In the genomic region with DNA sequence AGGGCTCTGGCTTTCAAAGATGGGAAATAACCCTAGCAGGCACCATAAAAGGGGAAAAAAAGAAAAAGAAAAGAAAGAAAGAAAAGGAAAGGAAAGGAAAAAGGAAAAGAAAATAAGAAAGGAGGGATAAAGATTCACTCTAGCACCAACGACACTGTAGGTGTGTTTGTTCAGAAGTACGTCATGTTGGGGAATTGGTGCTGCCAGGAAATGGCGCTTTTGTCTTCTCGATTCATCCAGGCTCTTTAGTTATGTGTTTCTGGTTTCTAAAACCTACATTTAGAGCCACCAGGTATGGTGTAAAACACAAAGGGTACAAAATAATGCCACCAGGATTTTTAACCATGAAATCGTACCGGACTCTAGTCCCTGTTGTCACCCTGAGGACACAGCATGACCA, we compare ENCODE assay signal across 11 mouse cellular contexts.
DNase-seq lines count a peak whose midpoint lies in the region; ATAC-seq lines count a peak whose summit lies in the region.
"Had no signal": no experiment of that assay in that cellular context is flagged by ENCODE, and none has a peak within 500 bp of the region (broad histone marks: within the 10 kb centered on the region; RNA-seq: fewer than 3 reads in every experiment).

No protein-coding gene starts in this region.

- H3K36me3 ChIP-seq in hindbrain, embryonic 10.5 days: no peaks in the 10 kb centered on the region
- no peaks in the 10 kb centered on the region for H3K36me3 ChIP-seq in hindbrain, embryonic 11.5 days (ENCODE audit: control insufficient read depth, insufficient read depth, low read length)
- H3K36me3 ChIP-seq in embryonic facial prominence, embryonic 14.5 days (ENCODE audit: control insufficient read depth, insufficient read depth, low read length): no peaks in the 10 kb centered on the region
- no peaks in the 10 kb centered on the region for H3K36me3 ChIP-seq in hindbrain, embryonic 14.5 days (replicated peaks; ENCODE audit: control insufficient read depth, insufficient read depth)
- no peaks in the 10 kb centered on the region for H3K36me3 ChIP-seq in midbrain, embryonic 16.5 days (ENCODE audit: control insufficient read depth, insufficient read depth, low read length)

- H3K27me3 ChIP-seq in hindbrain, embryonic 10.5 days (ENCODE audit: insufficient read depth, poor library complexity, severe bottlenecking): no peaks in the 10 kb centered on the region; the same call in 1 of the 2 replicates
- no peaks in the 10 kb centered on the region for H3K27me3 ChIP-seq in hindbrain, embryonic 11.5 days (ENCODE audit: control insufficient read depth, insufficient read depth, low read length)
- H3K27me3 ChIP-seq in embryonic facial prominence, embryonic 14.5 days (replicated peaks; ENCODE audit: control insufficient read depth, insufficient read depth, low read length): no peaks in the 10 kb centered on the region
- no peaks in the 10 kb centered on the region for H3K27me3 ChIP-seq in hindbrain, embryonic 14.5 days (ENCODE audit: control insufficient read depth, insufficient read depth, low read length)
- H3K27me3 ChIP-seq in midbrain, embryonic 16.5 days (ENCODE audit: control insufficient read depth, insufficient read depth, low read depth, low read length): no peaks in the 10 kb centered on the region

- no peak overlapping the region for H3K4me2 ChIP-seq in hindbrain, embryonic 11.5 days (replicated peaks; ENCODE audit: low read depth, low read length)
- peak overlapping the region; percentile 41; the same call in 1 of the 2 replicates for H3K4me2 ChIP-seq in embryonic facial prominence, embryonic 14.5 days (ENCODE audit: low read depth, low read length)
- H3K4me2 ChIP-seq in hindbrain, embryonic 14.5 days (replicated peaks): peak overlapping the region; percentile 46
- peak overlapping the region; percentile 39 for H3K4me2 ChIP-seq in midbrain, embryonic 16.5 days (ENCODE audit: low read length)

- H3K27ac ChIP-seq in hindbrain, embryonic 10.5 days: peak overlapping the region; percentile 62
- no peak overlapping the region for H3K27ac ChIP-seq in hindbrain, embryonic 11.5 days (ENCODE audit: low read depth, low read length)
- no peak overlapping the region for H3K27ac ChIP-seq in embryonic facial prominence, embryonic 14.5 days (replicated peaks; ENCODE audit: low read depth, low read length)
- peak overlapping the region; percentile 51; the same call in 1 of the 2 replicates for H3K27ac ChIP-seq in hindbrain, embryonic 14.5 days
- peak overlapping the region; percentile 84 for H3K27ac ChIP-seq in midbrain, embryonic 16.5 days (ENCODE audit: low read length)
- H3K27ac ChIP-seq: layer of hippocampus, adult 2 months had no signal

- ATAC-seq in hindbrain, embryonic 11.5 days (ENCODE audit: low FRiP score): no peak
- no peak for ATAC-seq in embryonic facial prominence, embryonic 14.5 days (ENCODE audit: low read depth)
- ATAC-seq in hindbrain, embryonic 14.5 days (ENCODE audit: low FRiP score): no peak
- ATAC-seq in midbrain, embryonic 16.5 days: no peak
- ATAC-seq in erythroid progenitor cell, adult 5-6 weeks (replicated peaks; ENCODE audit: low FRiP score, poor library complexity, severe bottlenecking): no peak
- ATAC-seq: intestine, postnatal 0 days had no signal

- H3K9me3 ChIP-seq in hindbrain, embryonic 10.5 days: no peaks in the 10 kb centered on the region
- H3K9me3 ChIP-seq in hindbrain, embryonic 11.5 days (ENCODE audit: control insufficient read depth, low read length): no peaks in the 10 kb centered on the region
- H3K9me3 ChIP-seq in embryonic facial prominence, embryonic 14.5 days (ENCODE audit: control insufficient read depth, low read length): no peaks in the 10 kb centered on the region
- no peaks in the 10 kb centered on the region for H3K9me3 ChIP-seq in hindbrain, embryonic 14.5 days (ENCODE audit: control insufficient read depth, low read length)
- no peaks in the 10 kb centered on the region for H3K9me3 ChIP-seq in midbrain, embryonic 16.5 days (replicated peaks; ENCODE audit: control insufficient read depth, low read length, poor library complexity, severe bottlenecking)

- no peak overlapping the region for H3K4me3 ChIP-seq in hindbrain, embryonic 10.5 days
- no peak overlapping the region for H3K4me3 ChIP-seq in hindbrain, embryonic 11.5 days (ENCODE audit: low read depth, low read length)
- H3K4me3 ChIP-seq in embryonic facial prominence, embryonic 14.5 days (ENCODE audit: low read depth, low read length): no peak overlapping the region
- H3K4me3 ChIP-seq in hindbrain, embryonic 14.5 days (replicated peaks; ENCODE audit: low read length): no peak overlapping the region
- H3K4me3 ChIP-seq in midbrain, embryonic 16.5 days (ENCODE audit: low read depth, low read length): no peak overlapping the region

- no peak overlapping the region for H3K9ac ChIP-seq in hindbrain, embryonic 11.5 days (ENCODE audit: low read depth, low read length)
- no peak overlapping the region for H3K9ac ChIP-seq in embryonic facial prominence, embryonic 14.5 days (ENCODE audit: low read depth, low read length)
- H3K9ac ChIP-seq in hindbrain, embryonic 14.5 days: no peak overlapping the region
- H3K9ac ChIP-seq in midbrain, embryonic 16.5 days (ENCODE audit: low read depth, low read length): no peak overlapping the region
- H3K9ac ChIP-seq: lung, embryonic 14.5 days had no signal

- peaks cover 29% of the 10 kb centered on the region for H3K4me1 ChIP-seq in hindbrain, embryonic 10.5 days (replicated peaks)
- H3K4me1 ChIP-seq in hindbrain, embryonic 11.5 days (replicated peaks; ENCODE audit: control insufficient read depth, insufficient read depth, low read length): peaks cover 4% of the 10 kb centered on the region
- H3K4me1 ChIP-seq in embryonic facial prominence, embryonic 14.5 days (ENCODE audit: control insufficient read depth, insufficient read depth, low read length): peaks cover 6% of the 10 kb centered on the region; the same call in 1 of the 2 replicates
- peaks cover 24% of the 10 kb centered on the region for H3K4me1 ChIP-seq in hindbrain, embryonic 14.5 days (replicated peaks; ENCODE audit: control insufficient read depth, insufficient read depth, low read length)
- peaks cover 31% of the 10 kb centered on the region for H3K4me1 ChIP-seq in midbrain, embryonic 16.5 days (ENCODE audit: control insufficient read depth, insufficient read depth, low read length)

- no peak for DNase-seq in hindbrain, embryonic 10.5 days (ENCODE audit: low spot score)
- no peak for DNase-seq in hindbrain, embryonic 11.5 days (ENCODE audit: low spot score)
- no peak for DNase-seq in embryonic facial prominence, embryonic 14.5 days (ENCODE audit: low spot score)
- no peak for DNase-seq in hindbrain, embryonic 14.5 days (ENCODE audit: low spot score)
- no peak for DNase-seq in adrenal gland, adult (ENCODE audit: inconsistent age in 2 of 2, low spot score in 1 of 2)
- DNase-seq in lung, postnatal 4 days: no peak
- DNase-seq: lung, embryonic 14.5 days had no signal

- 83% methylated on average over 6 of the region's 6 CpGs for WGBS in hindbrain, embryonic 10.5 days
- 89% methylated on average over 6 of the region's 6 CpGs for WGBS in hindbrain, embryonic 11.5 days
- 81% methylated on average over 6 of the region's 6 CpGs for WGBS in embryonic facial prominence, embryonic 14.5 days
- 78% methylated on average over 6 of the region's 6 CpGs for WGBS in hindbrain, embryonic 14.5 days
- 50% methylated on average over 6 of the region's 6 CpGs for WGBS in midbrain, embryonic 16.5 days

Comparison
In these comparisons a context has a peak if more than half of its experiments do, and no peak if none do; other contexts are left out.
1. H3K27ac ChIP-seq: peak in hindbrain, embryonic 10.5 days (single experiment), hindbrain, embryonic 14.5 days (single experiment) and midbrain, embryonic 16.5 days (single experiment); none in hindbrain, embryonic 11.5 days (single experiment) and embryonic facial prominence, embryonic 14.5 days (single experiment).